Mouse (Mus musculus): ENCODE data around the gene Pou2f2.

The Pou2f2 gene

GRCm38 (mm10) chr7:25098169-25098568, 81.4 kb downstream of the Pou2f2 start:
- DNase-seq (ENCODE audit: low spot score) = no peak

- DNase-seq (ENCODE audit: low spot score) = no peak
Observed at GRCm38 (mm10) chr7:25089875-25090274, 89.7 kb downstream of the Pou2f2 start.

GRCm38 (mm10) chr7:25088968-25089367, 90.6 kb downstream of the Pou2f2 start:
- DNase-seq (ENCODE audit: low spot score) = no peak

GRCm38 (mm10) chr7:25088531-25088930, 91.0 kb downstream of the Pou2f2 start:
- DNase-seq (ENCODE audit: low spot score) = no peak

GRCm38 (mm10) chr7:25087972-25088371, 91.6 kb downstream of the Pou2f2 start:
- no peak for DNase-seq (ENCODE audit: low spot score)

- no peak for DNase-seq (ENCODE audit: low spot score)
Observed at GRCm38 (mm10) chr7:25087256-25087912, 92.1 kb downstream of the Pou2f2 start.

- no peak for DNase-seq (ENCODE audit: low spot score)
Observed at GRCm38 (mm10) chr7:25086656-25087055, 92.9 kb downstream of the Pou2f2 start.

- no peak for DNase-seq (ENCODE audit: low spot score)
Observed at GRCm38 (mm10) chr7:25084621-25085020, 94.9 kb downstream of the Pou2f2 start.

- DNase-seq (ENCODE audit: low spot score) = no peak
Observed at GRCm38 (mm10) chr7:25082510-25082909, 97.0 kb downstream of the Pou2f2 start.

GRCm38 (mm10) chr7:25080431-25080830, 99.1 kb downstream of the Pou2f2 start:
- DNase-seq (ENCODE audit: low spot score) = no peak

- no peak for DNase-seq (ENCODE audit: low spot score)
Observed at GRCm38 (mm10) chr7:25079496-25080026, 100.0 kb downstream of the Pou2f2 start.

GRCm38 (mm10) chr7:25077414-25077755, 102.1 kb downstream of the Pou2f2 start:
- no peak for DNase-seq (ENCODE audit: low spot score)

GRCm38 (mm10) chr7:25076663-25077413, 102.7 kb downstream of the Pou2f2 start:
- peak; percentile 85 for DNase-seq (ENCODE audit: low spot score)

- no peak for DNase-seq (ENCODE audit: low spot score)
Observed at GRCm38 (mm10) chr7:25076296-25076662, 103.2 kb downstream of the Pou2f2 start.

- DNase-seq (ENCODE audit: low spot score) = no peak
Observed at GRCm38 (mm10) chr7:25073924-25074323, 105.6 kb downstream of the Pou2f2 start.

- no peak for DNase-seq (ENCODE audit: low spot score)
Observed at GRCm38 (mm10) chr7:25072716-25073390, 106.7 kb downstream of the Pou2f2 start.

GRCm38 (mm10) chr7:25071979-25072715, 107.4 kb downstream of the Pou2f2 start, which contains the start of the genes Grik5 and Zfp574:
Gene Grik5, minus strand, starts transcription at chr7:25072346.
Gene Zfp574, plus strand, starts transcription at chr7:25072567.
- no peak for DNase-seq (ENCODE audit: low spot score)

GRCm38 (mm10) chr7:25068724-25069123, 110.8 kb downstream of the Pou2f2 start:
- no peak for DNase-seq (ENCODE audit: low spot score)

- DNase-seq (ENCODE audit: low spot score) = no peak
Observed at GRCm38 (mm10) chr7:25067909-25068656, 111.4 kb downstream of the Pou2f2 start.

- DNase-seq (ENCODE audit: low spot score) = no peak
Observed at GRCm38 (mm10) chr7:25067338-25067737, 112.2 kb downstream of the Pou2f2 start.

- DNase-seq (ENCODE audit: low spot score) = no peak
Observed at GRCm38 (mm10) chr7:25063900-25064299, 115.6 kb downstream of the Pou2f2 start.
